Mouse (Mus musculus) kidney, embryonic 16.5 days (tissue): Measurements from ENCODE around the gene Ppp2r2c. TPM values are rescaled to one million over a fixed set of nuclear protein-coding genes. Genes with fewer than 3 reads are reported as not detected.

ENCODE experiments used
- ATAC-seq: fragments of 200-750 bp; cut with Nextera tagmentation; 2 replicates; pipeline ENCODE4 v1.8.0; 2017; ENCODE audit warnings: moderate TSS enrichment; ENCODE audit not compliant: low FRiP score, low TSS enrichment
- H3K27ac ChIP-seq: fragments of 300-500 bp; sonication (generic); 2 replicates; pipeline ENCODE4 v1.5.1; 2014; ENCODE audit warnings: low read length
- H3K27me3 ChIP-seq: fragments of 300-500 bp; sonication (generic); 2 replicates; pipeline ENCODE4 v1.6.1; 2014; ENCODE audit warnings: low read length, control low read depth, mixed read lengths; ENCODE audit not compliant: insufficient read depth
- H3K36me3 ChIP-seq: fragments of 300-500 bp; sonication (generic); 2 replicates; pipeline ENCODE4 v1.6.1; 2014; ENCODE audit warnings: low read length, control low read depth, mixed read lengths; ENCODE audit not compliant: insufficient read depth
- H3K4me1 ChIP-seq: fragments of 300-500 bp; sonication (generic); 2 replicates; pipeline ENCODE4 v1.6.1; 2014; ENCODE audit warnings: low read length, control low read depth, mixed read lengths; ENCODE audit not compliant: insufficient read depth
- H3K4me2 ChIP-seq: fragments of 300-500 bp; sonication (generic); replicated peaks from 2 replicates; pipeline ENCODE4 v1.6.1; 2014; ENCODE audit warnings: low read depth, low read length
- H3K4me3 ChIP-seq: fragments of 300-500 bp; sonication (generic); 2 replicates; pipeline ENCODE4 v1.5.1; 2014; ENCODE audit warnings: mild to moderate bottlenecking, low read length
- H3K9ac ChIP-seq: fragments of 300-500 bp; sonication (generic); replicated peaks from 2 replicates; pipeline ENCODE4 v1.6.1; 2014; ENCODE audit warnings: low read length
- H3K9me3 ChIP-seq: fragments of 300-500 bp; sonication (generic); 2 replicates; pipeline ENCODE4 v1.6.1; 2016; ENCODE audit warnings: low read length, control low read depth
- WGBS: fragments of 180-500 bp; shearing (Covaris S2); extraction: QIAGEN DNeasy Blood & Tissue Kit; methylation state at CpG from one replicate; pipeline ENCODE4 v1.1.7; 2014; 5-methylcytosine and 5-hydroxymethylcytosine counted together
- polyA plus RNA-seq: library from polyadenylated mRNA; unstranded; fragments of >200 nt; fragmentation: Nextera tagmentation; extraction: Ambion mirVana; gene quantifications from 2 replicates; pipeline ENCODE4 v1.2.1, GENCODE M21; 2015

The Ppp2r2c gene
- polyA plus RNA-seq, 1 experiment from 2014 or later: not detected

DNA sequence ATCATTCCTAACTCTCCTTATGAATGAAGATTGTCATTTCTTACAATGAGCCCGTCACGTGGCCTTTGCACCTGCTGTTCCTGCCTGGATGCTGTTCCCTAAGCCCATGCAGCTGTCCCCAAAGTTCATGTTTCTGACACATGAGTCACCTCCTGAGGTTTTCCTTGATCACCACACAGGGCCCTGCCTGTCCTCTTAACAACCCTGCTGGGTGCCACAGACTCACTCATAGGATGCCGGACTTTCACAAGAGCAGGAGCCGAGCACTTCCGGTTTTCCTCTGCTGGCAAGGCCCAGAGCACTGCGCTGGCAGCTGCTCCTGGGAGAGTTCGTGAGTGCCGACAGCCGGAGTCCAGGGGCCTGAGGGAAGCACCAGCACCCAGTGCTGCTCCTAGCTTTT lies 132.7 kb downstream of the Ppp2r2c start:
- no peaks in the 10 kb centered on the region for H3K36me3 ChIP-seq
- no peaks in the 10 kb centered on the region for H3K9me3 ChIP-seq
- H3K27me3 ChIP-seq: no peaks in the 10 kb centered on the region
- no peak overlapping the region for H3K9ac ChIP-seq
- 90% methylated on average over 9 of the region's 9 CpGs for WGBS
- H3K4me3 ChIP-seq: no peak overlapping the region
- H3K27ac ChIP-seq: no peak overlapping the region
- no peaks in the 10 kb centered on the region for H3K4me1 ChIP-seq
- no peak for ATAC-seq
- H3K4me2 ChIP-seq: no peak overlapping the region

DNA sequence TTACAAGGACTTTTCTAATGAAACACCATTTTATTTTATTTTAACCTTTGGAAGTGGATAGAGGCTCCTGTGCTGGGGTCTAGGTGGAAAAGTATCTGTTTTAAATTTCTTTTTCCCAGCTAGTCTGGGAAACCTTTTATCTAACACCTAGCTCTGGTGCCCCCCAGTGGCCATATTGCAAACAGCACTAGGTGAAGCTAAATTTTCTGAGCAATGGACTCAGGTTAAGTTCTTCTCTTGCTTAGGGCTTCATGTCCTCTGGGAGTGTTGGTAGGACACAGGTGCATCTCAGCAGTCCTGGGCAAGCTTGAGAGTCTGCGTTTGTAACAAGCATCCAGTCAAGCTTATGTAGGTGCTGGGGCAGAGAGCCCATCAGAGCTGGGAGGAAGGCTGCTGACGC lies 133.7 kb downstream of the Ppp2r2c start:
- 50% methylated on average over 2 of the region's 2 CpGs for WGBS
- no peak overlapping the region for H3K4me2 ChIP-seq
- no peak for ATAC-seq
- H3K27ac ChIP-seq: no peak overlapping the region
- no peaks in the 10 kb centered on the region for H3K36me3 ChIP-seq
- H3K4me1 ChIP-seq: no peaks in the 10 kb centered on the region
- H3K9me3 ChIP-seq: no peaks in the 10 kb centered on the region
- H3K4me3 ChIP-seq: no peak overlapping the region
- H3K27me3 ChIP-seq: no peaks in the 10 kb centered on the region
- H3K9ac ChIP-seq: no peak overlapping the region

Other genes starting within 250 kb of the Ppp2r2c start
- gene D5Ertd579e, start 172.5 kb upstream of the Ppp2r2c start, polyA plus RNA-seq: 18.4 and 20.7 TPM in 2 replicates
- gene Bloc1s4, start 119.9 kb upstream of the Ppp2r2c start, polyA plus RNA-seq: 24.9 and 25.4 TPM in 2 replicates
- gene Mrfap1, start 71.7 kb upstream of the Ppp2r2c start, polyA plus RNA-seq: 396 and 428 TPM in 2 replicates
- 16.0 and 16.2 TPM in 2 replicates for gene Man2b2, start 37.9 kb upstream of the Ppp2r2c start, polyA plus RNA-seq
- gene Wfs1, start 120.7 kb downstream of the Ppp2r2c start, polyA plus RNA-seq: 21.0 and 21.9 TPM in 2 replicates
- gene Gm1043, start 216.9 kb downstream of the Ppp2r2c start, polyA plus RNA-seq: not detected in 2 replicates